Mouse (Mus musculus) cortical plate, adult 2 months (tissue): ENCODE results near the gene Gpr176.

Source experiments
- CTCF ChIP-seq: fragments of 200-500 bp; IDR thresholded peaks from 2 replicates; pipeline ENCODE4 v1.5.1; 2011; ENCODE audit warnings: mild to moderate bottlenecking, control low read depth, low read length; ENCODE audit not compliant: insufficient read depth; ENCODE audit errors: extremely low read depth
- POLR2A ChIP-seq: fragments of 200-500 bp; IDR thresholded peaks from 2 replicates; pipeline ENCODE4 v1.6.1; 2011; ENCODE audit warnings: mild to moderate bottlenecking, low read length, control low read depth; ENCODE audit not compliant: insufficient read depth; ENCODE audit errors: extremely low read depth

- TF ChIP-seq POLR2A (no peak), CTCF (no peak)
Measured at GRCm38 (mm10) chr2:118321094-118321493, 52.1 kb downstream of the Gpr176 start.
